Mouse (Mus musculus) heart, postnatal 14 days (tissue): ENCODE data around the gene H3f3a. TPM values are rescaled to one million over a fixed set of nuclear protein-coding genes. Genes with fewer than 3 reads are reported as not detected.

Source experiments
- DNase-seq, 2 experiments: peaks; one replicate each; pipeline ENCODE4 v3.0.0; 2021 to 2022
- intact Hi-C: fragments of 180-260 bp; cut with DNase I; formaldehyde crosslinking; loops from one replicate; pipeline ENCODE4 v1.15.1; 2025
- total RNA-seq, 2 experiments: library from RNA; stranded (reverse); gene quantifications; 2 replicates each; pipeline ENCODE4 v1.2.3; 2021

The H3f3a gene
- total RNA-seq, 2 experiments from 2014 or later = 659 to 710 TPM

GRCm38 (mm10) chr1:180793445-180794117 lies 20.2 kb downstream of the H3f3a start:
- DNase-seq = peak in 1 of 2 experiments; percentile 23
- intact Hi-C loops = no loop called here

GRCm38 (mm10) chr1:180792814-180793213 lies 20.9 kb downstream of the H3f3a start:
- DNase-seq = no peak
- intact Hi-C loops = no loop called here

DNA sequence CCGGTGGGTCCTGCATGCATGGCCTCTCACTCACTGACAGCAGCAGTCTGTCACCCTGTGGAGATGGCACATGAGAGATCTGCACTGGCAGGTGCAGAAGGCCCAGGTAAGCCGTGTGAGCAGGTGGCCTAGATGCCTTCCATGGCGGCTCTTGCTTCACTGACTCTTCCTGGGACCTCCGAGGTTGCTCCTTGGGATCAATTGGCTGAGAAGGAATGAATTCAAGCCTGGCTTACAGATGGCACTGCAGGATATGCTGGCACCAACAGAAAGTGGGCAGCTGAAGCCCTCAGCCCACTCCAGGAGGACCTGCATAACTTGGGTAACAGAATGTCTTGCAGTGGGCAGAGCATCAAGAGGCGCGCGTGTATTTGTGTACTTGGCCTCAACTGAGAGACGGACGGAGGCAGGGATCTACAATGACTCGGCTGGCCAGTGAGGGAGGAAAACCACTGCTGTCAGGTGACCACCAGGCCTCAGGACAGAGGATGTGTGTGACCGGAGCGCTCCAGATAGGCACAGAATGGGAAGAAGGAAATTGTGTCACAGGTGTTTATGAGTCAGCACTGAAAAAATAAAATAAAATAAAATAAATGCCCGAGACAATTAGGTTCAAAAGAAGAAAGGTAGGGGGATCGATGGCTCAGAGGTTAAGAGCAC lies 21.8 kb downstream of the H3f3a start:
- DNase-seq = no peak
- intact Hi-C loops = no loop called here

DNA sequence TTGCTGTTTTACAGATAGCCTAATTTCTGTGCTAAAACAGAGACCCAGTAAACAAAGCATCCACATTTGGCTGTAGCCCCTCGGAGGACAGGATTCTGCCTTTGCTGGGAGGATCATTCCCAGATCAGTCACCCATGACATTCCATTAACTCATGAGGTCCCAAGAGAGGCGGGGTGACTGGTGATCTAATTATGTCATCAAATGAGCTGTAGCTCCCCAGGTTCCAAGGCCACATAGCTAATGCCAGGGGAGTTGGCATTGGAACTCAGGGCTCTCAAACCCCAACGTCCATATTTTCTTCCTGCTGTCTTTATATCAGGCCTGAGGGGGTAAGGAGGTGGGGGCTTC lies 30.2 kb downstream of the H3f3a start:
- intact Hi-C loops = no loop called here
- no peak for DNase-seq

DNA sequence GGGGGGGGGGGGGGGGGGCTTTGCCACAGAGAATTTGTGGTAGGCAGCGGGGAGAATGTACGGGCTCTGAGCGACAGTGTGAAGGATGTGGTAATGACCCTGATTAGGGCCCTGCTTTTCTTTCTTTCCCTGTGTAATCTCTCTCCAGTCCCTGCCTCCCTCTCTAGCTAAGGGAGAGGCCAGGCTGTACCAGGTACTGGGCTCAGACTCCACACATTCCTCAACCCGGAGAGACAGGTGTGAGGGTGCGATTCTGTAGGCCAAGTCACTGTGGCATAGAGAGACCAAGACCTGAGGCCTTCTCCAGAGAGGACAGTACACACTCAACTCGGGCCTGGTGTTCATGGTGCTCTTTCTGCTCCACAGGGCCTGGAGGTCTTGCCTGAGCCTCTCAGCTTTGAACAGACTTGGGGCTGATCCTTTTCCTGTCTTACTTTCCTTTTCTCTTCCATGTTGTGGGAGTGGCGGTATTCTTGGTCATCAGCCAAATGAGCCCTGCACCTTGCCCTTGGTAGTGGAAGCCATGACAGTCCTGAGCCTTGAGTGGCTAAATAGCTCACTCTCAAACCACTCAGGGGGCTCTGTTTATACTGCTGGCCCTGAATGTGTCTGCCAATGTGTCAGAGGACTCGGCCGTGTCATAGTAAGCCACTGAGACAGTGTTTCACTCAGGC lies 30.7 kb downstream of the H3f3a start:
- intact Hi-C loops = no loop called here

DNA sequence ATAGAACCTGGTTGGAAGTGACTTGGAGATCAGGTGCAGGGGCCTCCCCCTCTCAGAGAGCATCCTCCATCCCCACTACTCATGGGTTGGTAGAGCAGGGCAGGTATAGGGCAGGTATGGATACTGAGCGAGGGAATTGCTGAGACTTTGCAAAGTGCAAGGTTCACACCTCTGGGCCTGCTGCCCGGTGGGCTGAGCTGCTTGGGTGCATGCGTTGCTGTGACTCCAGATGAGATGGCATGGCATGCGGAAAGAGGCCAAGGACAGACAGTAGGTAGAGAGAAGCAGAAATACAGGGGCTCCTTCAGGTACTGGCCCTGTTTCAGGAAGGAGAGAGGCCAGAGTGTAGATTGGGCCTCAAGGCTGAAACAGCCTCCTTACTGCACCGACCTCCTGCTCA lies 32.5 kb downstream of the H3f3a start:
- DNase-seq = no peak
- intact Hi-C loops = no loop called here

More for the DNA sequence above, 30.7 kb downstream of the H3f3a start:
- no peak for DNase-seq

DNA sequence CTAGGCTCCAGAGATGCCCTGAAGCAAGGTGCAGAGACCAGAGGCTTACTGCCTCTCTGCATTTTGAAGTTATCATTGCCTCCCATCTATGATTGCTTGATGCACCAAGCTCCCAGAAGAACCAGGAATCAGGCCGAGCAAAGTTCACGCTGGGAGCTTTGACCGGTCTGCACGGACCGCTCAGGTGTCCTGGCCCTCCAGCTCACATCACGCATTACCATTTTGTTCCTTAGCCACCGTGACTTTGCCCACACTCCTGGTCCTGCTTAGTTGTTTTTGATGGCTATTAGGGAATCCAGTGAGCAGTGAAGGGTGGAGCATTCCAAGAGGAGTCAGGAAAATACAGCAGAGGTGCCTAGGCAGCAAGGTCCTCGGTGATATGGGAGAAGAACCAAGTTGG lies 33.5 kb downstream of the H3f3a start:
- intact Hi-C loops = no loop called here
- no peak for DNase-seq

- intact Hi-C loops = no loop called here
- DNase-seq = no peak
Observed at GRCm38 (mm10) chr1:180778941-180779340, 34.8 kb downstream of the H3f3a start.

GRCm38 (mm10) chr1:180778403-180778754 lies 35.4 kb downstream of the H3f3a start:
- no peak for DNase-seq
- intact Hi-C loops = no loop called here

DNA sequence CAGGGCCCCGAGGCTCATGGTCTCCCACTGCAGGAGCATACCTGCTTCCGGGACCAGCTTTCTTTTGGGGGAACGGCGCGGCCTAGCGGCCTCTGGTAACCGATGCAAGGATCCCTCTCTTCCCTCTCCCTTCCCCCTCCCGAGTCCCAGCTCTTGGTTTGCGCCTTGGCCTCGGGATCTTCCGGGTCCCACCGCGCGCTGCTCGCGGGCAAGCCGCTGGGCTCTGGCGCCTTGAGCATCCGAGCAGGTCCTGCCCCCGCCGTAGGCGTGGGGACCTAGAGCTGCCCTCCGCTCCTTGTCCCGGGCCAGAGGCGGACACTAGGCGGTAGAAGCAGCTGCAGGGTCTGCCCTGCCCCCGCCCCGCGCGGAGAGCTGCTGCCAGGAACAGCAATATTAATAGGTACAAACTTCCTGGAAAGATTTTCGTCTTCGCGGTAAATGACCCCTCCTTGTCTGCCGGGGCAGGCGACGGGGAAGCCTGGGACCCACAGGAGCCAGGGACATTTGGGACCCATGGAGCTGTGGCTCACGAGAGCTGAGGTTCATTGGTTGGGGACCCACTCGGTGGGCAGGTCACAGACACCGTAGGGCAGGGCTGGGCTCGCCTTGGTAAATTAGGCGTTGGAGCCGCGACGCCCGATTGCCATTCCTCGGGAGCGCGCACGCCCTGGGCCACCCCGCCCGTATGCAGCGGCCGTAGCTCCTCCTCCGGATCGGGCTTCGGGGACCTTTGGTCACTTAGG lies 35.9 kb downstream of the H3f3a start:
- DNase-seq = peak; percentile 86 to 89
- intact Hi-C loops = loop anchor here (1.0 kb wide), 1 partner anchor 34 kb away; no protein-coding TSS in a partner anchor

DNA sequence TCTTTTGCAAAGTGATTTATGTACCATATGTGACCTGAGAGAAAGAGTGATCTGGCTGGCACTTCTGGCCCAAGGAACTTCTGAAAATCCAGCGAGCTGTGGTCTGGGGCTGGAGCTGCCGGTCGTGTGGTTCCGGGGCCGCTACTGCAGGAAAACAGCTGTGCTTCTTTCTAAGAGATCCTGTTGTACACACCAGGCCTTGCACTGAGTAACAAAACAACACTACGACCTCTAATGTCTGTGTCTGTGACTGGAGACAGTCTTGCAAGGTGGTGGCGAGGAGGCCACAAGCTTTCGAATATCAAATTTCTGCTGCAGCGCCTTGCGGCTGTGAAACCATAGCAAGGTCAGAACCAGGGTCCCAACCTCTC lies 36.5 kb downstream of the H3f3a start:
- intact Hi-C loops = loop anchor here (1.0 kb wide), 1 partner anchor 35 kb away; no protein-coding TSS in a partner anchor
- no peak for DNase-seq

- no peak for DNase-seq
- intact Hi-C loops = no loop called here
Observed at GRCm38 (mm10) chr1:180776494-180776893, 37.2 kb downstream of the H3f3a start.

DNA sequence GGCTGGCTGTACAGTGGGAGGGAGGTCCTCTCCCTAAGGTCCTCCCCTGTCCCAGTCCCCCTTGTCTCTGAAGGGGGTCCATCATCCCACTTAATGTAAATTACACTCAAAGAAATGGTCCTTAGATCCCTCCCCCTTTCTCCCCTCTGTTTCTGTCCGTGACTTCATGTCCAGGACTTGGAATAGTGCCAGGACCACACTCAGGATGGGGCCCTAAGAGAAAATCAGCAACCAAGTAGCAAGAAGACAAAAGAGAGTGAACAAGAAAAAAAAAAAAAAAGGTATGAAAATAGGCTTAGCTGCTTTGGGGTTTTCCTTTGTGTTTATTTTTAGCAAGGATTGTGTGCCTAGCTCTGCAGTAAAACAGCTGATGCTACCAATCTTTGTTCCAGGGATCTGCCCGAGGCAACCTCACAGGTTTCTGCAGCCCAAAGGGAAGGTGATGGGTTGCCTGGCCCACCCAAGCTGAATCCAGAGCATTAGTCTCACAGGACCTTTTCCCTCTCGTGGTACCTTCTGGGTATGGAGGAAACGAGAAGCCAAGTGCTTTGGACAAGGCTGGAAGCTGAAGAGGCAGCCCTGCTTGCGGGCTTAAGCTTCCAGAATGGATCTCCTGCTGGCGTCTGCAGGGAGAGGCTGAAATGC lies 37.8 kb downstream of the H3f3a start:
- intact Hi-C loops = no loop called here
- no peak for DNase-seq

DNA sequence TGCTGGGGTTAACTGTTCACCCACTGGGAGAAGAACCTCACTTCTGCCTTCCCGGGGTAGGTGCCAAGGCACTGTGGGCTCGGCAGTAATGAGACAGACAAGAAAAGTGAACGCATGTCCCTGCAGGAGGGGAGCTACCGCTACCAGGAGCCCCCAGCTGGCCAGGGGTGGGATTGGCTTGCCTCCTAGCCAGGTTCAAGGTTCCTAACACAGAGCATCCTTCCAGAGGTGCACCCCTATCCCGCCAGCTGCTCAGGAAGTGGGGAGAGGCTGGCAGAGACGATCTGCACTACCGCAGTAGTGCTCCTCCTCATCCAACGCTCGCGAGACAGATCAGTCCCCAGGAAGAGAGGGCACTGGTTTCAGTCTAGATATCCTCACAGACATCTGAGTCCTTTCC lies 38.4 kb downstream of the H3f3a start:
- no peak for DNase-seq
- intact Hi-C loops = no loop called here

GRCm38 (mm10) chr1:180774664-180775063 lies 39.1 kb downstream of the H3f3a start:
- intact Hi-C loops = loop anchor here (5.0 kb wide), 1 partner anchor 78 kb away; the partner anchor contains the start of gene Sde2
- peak in 1 of 2 experiments; percentile 42 for DNase-seq

- no peak for DNase-seq
- intact Hi-C loops = loop anchor here (5.0 kb wide), 1 partner anchor 80 kb away; the partner anchor contains the start of gene Sde2
Observed at GRCm38 (mm10) chr1:180772291-180772690, 41.5 kb downstream of the H3f3a start.

DNA sequence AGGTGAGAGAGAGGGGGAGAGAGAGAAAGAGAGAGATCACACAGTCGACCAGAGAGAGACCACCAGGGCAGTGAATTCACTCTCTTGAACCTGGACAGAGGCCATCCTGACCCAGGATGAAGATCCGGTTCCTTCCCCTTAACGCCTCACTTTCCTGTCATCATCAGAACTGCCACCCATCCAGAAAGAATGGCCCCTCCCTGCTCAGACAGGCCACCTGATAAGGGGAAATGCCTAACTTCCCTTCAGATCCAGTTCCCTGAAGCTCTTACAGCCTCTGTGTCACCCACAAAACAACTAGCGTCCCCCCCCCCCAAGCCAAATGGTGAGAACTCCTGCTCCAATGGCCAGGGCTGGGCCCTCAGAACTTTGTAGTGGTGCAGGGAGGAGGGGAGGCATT lies 42.0 kb downstream of the H3f3a start:
- intact Hi-C loops = loop anchor here (5.0 kb wide), 1 partner anchor 81 kb away; the partner anchor contains the start of gene Sde2
- no peak for DNase-seq

- no peak for DNase-seq
- intact Hi-C loops = loop anchor here (5.0 kb wide), 1 partner anchor 81 kb away; the partner anchor contains the start of gene Sde2
Observed at GRCm38 (mm10) chr1:180771306-180771705, 42.4 kb downstream of the H3f3a start.

DNA sequence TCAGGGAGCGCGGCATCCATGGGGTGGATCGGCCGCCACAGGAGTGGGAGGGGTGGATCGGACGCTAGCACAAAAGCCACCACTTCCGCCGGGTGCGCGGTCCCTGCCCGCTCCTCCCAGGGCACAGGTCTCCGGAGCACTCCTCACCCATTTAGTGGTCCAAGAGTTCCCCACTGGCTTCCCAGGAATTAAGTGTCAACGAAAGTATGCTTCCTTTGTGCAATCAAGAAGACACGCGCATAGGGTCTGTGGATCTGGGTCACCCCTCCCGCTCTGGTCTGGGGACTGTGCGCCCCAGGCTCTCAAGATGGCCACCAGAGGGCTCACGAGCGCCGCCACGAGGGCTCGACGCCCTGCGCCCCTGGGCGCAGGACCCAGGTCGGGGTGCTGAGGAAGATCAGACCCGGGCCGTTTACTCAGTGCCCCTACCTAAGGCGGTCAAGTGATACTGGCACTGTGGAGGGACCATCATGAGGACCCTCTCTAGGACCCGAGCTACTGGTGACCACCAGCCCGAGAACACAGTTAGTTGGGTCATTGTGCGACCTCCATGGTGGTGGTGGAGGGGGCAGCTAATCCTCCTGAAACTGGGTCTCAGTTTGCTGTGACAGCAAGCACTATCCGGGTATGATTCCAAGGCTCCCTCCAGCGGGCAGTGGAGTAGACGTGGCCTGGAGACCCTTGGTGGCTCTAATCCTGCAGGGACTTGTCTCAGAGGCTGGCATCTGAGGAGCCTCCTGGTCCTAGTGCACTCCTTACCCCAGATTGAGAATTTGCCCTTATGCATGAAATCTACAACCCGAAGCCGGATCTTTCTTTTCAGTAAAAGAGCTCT lies 45.2 kb downstream of the H3f3a start:
- intact Hi-C loops = loop anchor here (1.0 kb wide), 1 partner anchor 41 kb away; no protein-coding TSS in a partner anchor
- DNase-seq = peak; percentile 86 to 89
